Mouse (Mus musculus) natural killer cell, adult 2 months (primary cell): ENCODE measurements around the gene Btla.

Experiments used
- DNase-seq, 2 experiments: peaks; one replicate each; pipeline ENCODE4 v3.0.0; 2022; ENCODE audit warnings: low spot score in 2 of 2

Gene Btla

GRCm38 (mm10) chr16:45223648-45224388, at the start of gene Btla:
Btla (plus strand) TSS chr16:45224315.
- DNase-seq: peak in 1 of 2 experiments; percentile 44

- DNase-seq: no peak
Measured at GRCm38 (mm10) chr16:45178552-45178951, 45.6 kb upstream of the Btla start.

GRCm38 (mm10) chr16:45181824-45182223, 42.3 kb upstream of the Btla start:
- DNase-seq: no peak

- DNase-seq: peak; percentile 38 to 64
Measured at GRCm38 (mm10) chr16:45192613-45193012, 31.5 kb upstream of the Btla start.

GRCm38 (mm10) chr16:45196816-45197215, 27.3 kb upstream of the Btla start:
- peak; percentile 17 to 64 for DNase-seq

GRCm38 (mm10) chr16:45201395-45201794, 22.7 kb upstream of the Btla start:
- DNase-seq: no peak

- DNase-seq: no peak
Measured at GRCm38 (mm10) chr16:45204438-45204837, 19.7 kb upstream of the Btla start.

- no peak for DNase-seq
Measured at GRCm38 (mm10) chr16:45204859-45205670, 19.1 kb upstream of the Btla start.

- DNase-seq: no peak
Measured at GRCm38 (mm10) chr16:45222016-45222415, 2.1 kb upstream of the Btla start.

- DNase-seq: no peak
Measured at GRCm38 (mm10) chr16:45222771-45223170, 1.3 kb upstream of the Btla start.

- peak in 1 of 2 experiments; percentile 23 for DNase-seq
Measured at GRCm38 (mm10) chr16:45224431-45225008, 405 bp downstream of the Btla start.

GRCm38 (mm10) chr16:45227002-45227401, 2.9 kb downstream of the Btla start:
- peak in 1 of 2 experiments; percentile 19 for DNase-seq

GRCm38 (mm10) chr16:45231296-45231695, 7.2 kb downstream of the Btla start:
- DNase-seq: no peak

GRCm38 (mm10) chr16:45233007-45233406, 8.9 kb downstream of the Btla start:
- DNase-seq: no peak

- DNase-seq: no peak
Measured at GRCm38 (mm10) chr16:45242700-45243099, 18.6 kb downstream of the Btla start.

- DNase-seq: no peak
Measured at GRCm38 (mm10) chr16:45244930-45245472, 20.9 kb downstream of the Btla start.

- DNase-seq: no peak
Measured at GRCm38 (mm10) chr16:45249761-45250160, 25.6 kb downstream of the Btla start.

GRCm38 (mm10) chr16:45250317-45250716, 26.2 kb downstream of the Btla start:
- DNase-seq: no peak

- peak in 1 of 2 experiments; percentile 49 for DNase-seq
Measured at GRCm38 (mm10) chr16:45251773-45252413, 27.8 kb downstream of the Btla start.

- DNase-seq: no peak
Measured at GRCm38 (mm10) chr16:45255183-45255861, 31.2 kb downstream of the Btla start.

GRCm38 (mm10) chr16:45256895-45257294, 32.8 kb downstream of the Btla start:
- no peak for DNase-seq
